Mouse (Mus musculus): ENCODE measurements around the gene Cox7a1. TPM values are rescaled to one million over a fixed set of nuclear protein-coding genes. Genes with fewer than 3 reads are reported as not detected.
"Not testable (repeated sequence)": the region's sequence is repeated elsewhere in the genome, so short reads cannot be mapped to it uniquely, and the experiment has no call there.

Gene Cox7a1
- polyA plus RNA-seq, 1 experiment from 2014 or later: 1.8 TPM

DNA sequence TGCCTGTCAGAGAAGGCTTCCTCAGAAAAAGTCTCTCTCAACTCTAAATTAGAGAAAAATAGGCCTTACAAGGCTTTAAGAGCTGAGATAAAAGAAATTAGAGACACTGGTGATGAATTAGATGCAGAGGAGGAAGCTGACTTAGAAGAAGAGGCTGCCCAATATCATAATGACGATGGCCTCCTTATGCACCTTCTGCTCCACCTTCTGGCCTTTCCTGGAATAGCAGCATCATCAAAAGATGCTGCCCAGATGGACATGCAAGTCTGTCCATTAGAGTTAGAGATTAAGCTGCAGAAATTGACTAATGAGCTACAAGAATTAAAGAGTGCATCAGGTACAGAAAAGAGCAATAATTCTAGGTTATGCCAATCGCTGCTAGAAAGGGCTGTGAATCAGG lies 21.4 kb downstream of the Cox7a1 start:
- H3K9ac ChIP-seq: no peak overlapping the region
- no peaks in the 10 kb centered on the region for H3K27me3 ChIP-seq
- H3K4me1 ChIP-seq: peaks cover 10% of the 10 kb centered on the region
- no peak overlapping the region for H3K4me3 ChIP-seq
- no peaks in the 10 kb centered on the region for H3K36me3 ChIP-seq
- no peak overlapping the region for H3K27ac ChIP-seq
- 5% methylated on average over 2 of the region's 2 CpGs for WGBS
- no peaks in the 10 kb centered on the region for H3K9me3 ChIP-seq
- ATAC-seq (ENCODE audit: low FRiP score, low read depth): no peak
- H3K4me2 ChIP-seq (replicated peaks): no peak overlapping the region

DNA sequence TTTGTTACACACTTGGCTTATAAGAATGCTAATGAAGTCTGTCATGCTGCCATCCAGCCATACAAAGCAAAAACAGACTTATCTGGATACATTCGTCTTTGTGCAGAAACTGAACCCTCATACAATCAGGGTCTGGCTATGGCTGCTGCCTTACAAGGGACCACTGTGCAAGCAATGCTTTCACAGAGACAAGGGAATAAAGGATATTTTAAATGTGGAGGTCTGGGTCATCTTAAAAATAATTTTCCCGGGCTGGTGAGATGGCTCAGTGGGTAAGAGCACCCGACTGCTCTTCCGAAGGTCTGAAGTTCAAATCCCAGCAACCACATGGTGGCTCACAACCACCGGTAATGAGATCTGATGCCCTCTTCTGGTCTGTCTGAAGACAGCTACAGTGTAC lies 22.4 kb downstream of the Cox7a1 start:
- H3K9me3 ChIP-seq; H3K9ac ChIP-seq; H3K27ac ChIP-seq; H3K36me3 ChIP-seq; ATAC-seq (ENCODE audit: low FRiP score, low read depth); H3K4me1 ChIP-seq; H3K4me3 ChIP-seq; H3K4me2 ChIP-seq (replicated peaks); H3K27me3 ChIP-seq: not testable (repeated sequence)
- WGBS: 57% methylated on average over 5 of the region's 5 CpGs

DNA sequence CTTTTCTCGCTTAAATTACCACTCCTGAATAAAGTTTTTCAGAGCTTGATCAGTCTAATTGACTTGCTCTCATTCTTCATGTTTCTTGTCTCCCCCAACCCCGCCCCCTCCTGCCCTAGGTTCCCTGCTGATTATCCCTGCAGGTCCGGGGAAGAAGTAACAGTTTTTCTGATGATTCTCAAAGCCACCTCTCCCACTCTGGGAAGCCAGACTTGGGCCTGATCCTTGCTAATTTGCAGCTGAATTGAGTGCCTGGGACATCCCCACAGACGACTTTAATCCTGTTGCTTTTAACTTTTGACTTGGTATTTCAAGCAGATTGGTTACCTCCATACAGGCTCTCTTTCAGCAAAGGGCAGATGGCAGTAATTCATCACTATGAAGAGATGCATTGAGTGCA lies 27.1 kb downstream of the Cox7a1 start:
- WGBS: 34% methylated on average over 4 of the region's 4 CpGs
- Histone ChIP-seq H3K4me2 (replicated peaks) (no peak overlapping the region), H3K9ac (no peak overlapping the region), H3K4me1 (no peaks in the 10 kb centered on the region), H3K27ac (no peak overlapping the region), H3K27me3 (no peaks in the 10 kb centered on the region), H3K4me3 (no peak overlapping the region), H3K36me3 (no peaks in the 10 kb centered on the region), H3K9me3 (no peaks in the 10 kb centered on the region)
- ATAC-seq (ENCODE audit: low FRiP score, low read depth): no peak

DNA sequence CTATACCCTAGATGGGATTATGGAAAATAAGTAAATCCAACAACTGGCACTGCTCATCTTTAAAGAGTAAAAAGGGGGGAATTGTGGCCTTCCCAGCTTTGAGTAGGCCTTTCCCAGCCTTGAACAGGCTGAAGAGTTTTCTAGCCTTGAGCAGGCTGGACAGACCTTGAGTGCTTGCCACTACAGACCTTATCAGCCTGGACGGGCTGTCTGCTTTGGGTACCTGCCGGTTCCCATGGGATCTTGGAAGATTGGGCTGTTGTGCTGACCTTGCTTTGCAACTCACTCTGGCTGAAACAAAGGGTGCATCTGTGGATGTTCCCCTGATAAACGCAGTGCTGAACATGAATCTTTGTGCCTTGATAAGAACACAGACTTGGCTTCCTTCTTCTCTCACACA lies 29.9 kb downstream of the Cox7a1 start:
- Histone ChIP-seq H3K4me3 (no peak overlapping the region), H3K9ac (no peak overlapping the region), H3K27me3 (no peaks in the 10 kb centered on the region), H3K9me3 (no peaks in the 10 kb centered on the region), H3K36me3 (no peaks in the 10 kb centered on the region), H3K4me2 (replicated peaks) (no peak overlapping the region), H3K27ac (no peak overlapping the region), H3K4me1 (no peaks in the 10 kb centered on the region)
- 90% methylated on average over 3 of the region's 3 CpGs for WGBS
- no peak for ATAC-seq (ENCODE audit: low FRiP score, low read depth)

DNA sequence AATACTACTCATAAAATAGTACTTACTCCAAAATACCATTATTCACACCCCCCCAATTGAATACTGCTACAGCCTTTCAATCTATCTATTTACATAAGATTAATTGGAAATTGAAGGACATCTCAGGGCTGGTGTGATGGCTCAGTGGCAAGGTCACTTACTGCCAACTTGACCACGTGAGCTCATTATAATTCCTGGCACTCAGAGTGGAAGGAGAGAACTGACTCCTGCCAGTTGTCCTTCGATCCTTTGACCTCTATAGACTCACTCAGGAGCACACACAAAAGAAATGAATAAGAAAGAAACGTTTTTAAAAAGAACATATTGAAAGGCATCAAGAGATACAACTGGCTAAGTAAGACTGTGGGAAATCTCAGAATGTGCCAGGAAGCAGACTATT lies 31.9 kb downstream of the Cox7a1 start:
- no peaks in the 10 kb centered on the region for H3K9me3 ChIP-seq
- peaks cover 4% of the 10 kb centered on the region; the same call in 1 of the 2 replicates for H3K4me1 ChIP-seq
- H3K4me2 ChIP-seq (replicated peaks): no peak overlapping the region
- no peak overlapping the region for H3K27ac ChIP-seq
- no peaks in the 10 kb centered on the region for H3K36me3 ChIP-seq
- no peak for ATAC-seq (ENCODE audit: low FRiP score, low read depth)
- 84% methylated on average over 3 of the region's 3 CpGs for WGBS
- no peaks in the 10 kb centered on the region for H3K27me3 ChIP-seq
- H3K4me3 ChIP-seq: no peak overlapping the region
- no peak overlapping the region for H3K9ac ChIP-seq

DNA sequence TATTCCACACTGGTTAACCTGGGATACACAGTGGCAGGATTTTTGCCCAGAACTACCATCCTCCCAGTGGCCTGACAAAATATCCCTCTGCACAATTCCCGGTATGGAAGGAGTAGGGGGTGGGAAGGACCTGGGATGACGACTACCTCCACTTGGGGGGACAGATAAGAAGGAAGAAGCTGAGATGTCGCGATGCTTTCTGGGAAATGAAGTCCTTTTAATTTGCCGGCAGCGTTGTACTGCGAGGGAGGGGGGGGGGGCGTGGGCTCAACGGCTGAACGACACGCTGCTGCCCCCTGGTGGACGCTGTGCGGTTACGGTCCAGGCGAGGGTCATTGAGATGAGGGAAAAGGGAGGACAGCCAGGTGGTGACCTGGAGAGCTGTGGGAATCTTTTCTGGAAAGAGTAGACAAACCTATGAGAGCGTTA lies 32.8 kb downstream of the Cox7a1 start:
- peak; percentile 55; the same call in 1 of the 2 replicates for ATAC-seq (ENCODE audit: low FRiP score, low read depth)
- H3K27me3 ChIP-seq: no peaks in the 10 kb centered on the region
- H3K9me3 ChIP-seq: no peaks in the 10 kb centered on the region
- no peaks in the 10 kb centered on the region for H3K36me3 ChIP-seq
- H3K4me1 ChIP-seq: peaks cover 4% of the 10 kb centered on the region; the same call in 1 of the 2 replicates
- peak overlapping the region; percentile 24 for H3K4me3 ChIP-seq
- H3K9ac ChIP-seq: peak overlapping the region; percentile 19; the same call in 1 of the 2 replicates
- WGBS: 1% methylated on average over 15 of the region's 16 CpGs
- peak overlapping the region; percentile 60 for H3K4me2 ChIP-seq (replicated peaks)
- H3K27ac ChIP-seq: no peak overlapping the region

DNA sequence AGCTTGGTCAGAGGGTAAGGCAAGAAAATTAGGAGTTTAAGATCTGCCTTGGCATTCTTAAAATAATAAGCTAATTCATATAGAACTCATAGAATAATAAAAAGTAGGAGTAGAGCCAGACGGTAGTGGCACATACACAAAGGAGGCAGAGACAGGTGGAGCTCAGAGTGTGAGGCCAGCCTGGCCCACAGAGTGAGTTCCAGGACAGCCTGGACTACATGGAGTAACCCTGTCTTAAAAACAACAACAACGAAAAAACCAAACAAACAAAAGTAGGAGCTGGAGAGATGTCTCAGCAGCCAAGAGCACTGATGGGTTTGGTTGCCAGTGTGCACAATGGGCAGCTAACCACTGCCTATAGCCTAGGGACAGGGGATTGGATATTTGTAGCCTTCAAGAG lies 33.3 kb downstream of the Cox7a1 start:
- no peak overlapping the region for H3K4me3 ChIP-seq
- WGBS: 85% methylated on average over 2 of the region's 2 CpGs
- no peak for ATAC-seq (ENCODE audit: low FRiP score, low read depth)

DNA sequence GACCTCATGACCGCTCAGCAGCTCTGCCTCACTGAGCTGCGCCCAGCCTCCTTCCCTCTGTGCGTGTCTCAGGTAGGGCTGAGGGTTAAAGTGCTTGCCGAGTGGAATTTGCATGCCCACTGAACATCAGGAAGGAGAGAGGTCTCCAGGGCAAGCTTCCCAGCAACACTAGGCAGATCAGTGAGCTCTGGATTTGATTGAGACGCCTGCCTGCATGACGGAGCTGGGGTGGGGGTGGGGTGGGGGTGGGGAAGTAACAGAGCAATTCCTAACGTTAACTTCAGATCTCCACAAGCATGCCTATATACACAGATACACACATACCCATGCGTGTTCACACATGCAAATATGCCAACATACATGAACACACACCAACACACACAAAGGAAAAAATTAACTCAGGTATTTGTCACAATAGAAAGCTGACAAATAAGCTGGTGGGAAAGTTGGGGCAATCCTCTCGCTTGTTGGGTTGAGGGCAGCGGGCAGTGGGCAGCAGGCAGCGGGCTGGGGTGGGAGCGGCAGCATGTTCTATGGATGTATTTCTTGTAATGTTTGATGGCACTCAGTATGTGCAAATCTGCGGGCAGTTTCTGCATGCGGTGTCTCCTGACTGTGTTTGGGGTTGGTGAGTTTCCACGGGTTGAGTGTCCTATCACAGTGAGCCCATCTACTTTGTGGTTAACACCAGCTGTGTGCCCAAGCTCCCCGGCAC lies 35.5 kb downstream of the Cox7a1 start:
- WGBS: 3% methylated on average over 16 of the region's 16 CpGs
- ATAC-seq (ENCODE audit: low FRiP score, low read depth): peak; percentile 74; the same call in 1 of the 2 replicates

More for the DNA sequence above, 33.3 kb downstream of the Cox7a1 start:
- Histone ChIP-seq H3K36me3 (peaks cover 2% of the 10 kb centered on the region; the same call in 1 of the 2 replicates), H3K9ac (no peak overlapping the region), H3K9me3 (no peaks in the 10 kb centered on the region), H3K4me2 (replicated peaks) (no peak overlapping the region), H3K27ac (no peak overlapping the region), H3K4me1 (peaks cover 4% of the 10 kb centered on the region; the same call in 1 of the 2 replicates), H3K27me3 (no peaks in the 10 kb centered on the region)

DNA sequence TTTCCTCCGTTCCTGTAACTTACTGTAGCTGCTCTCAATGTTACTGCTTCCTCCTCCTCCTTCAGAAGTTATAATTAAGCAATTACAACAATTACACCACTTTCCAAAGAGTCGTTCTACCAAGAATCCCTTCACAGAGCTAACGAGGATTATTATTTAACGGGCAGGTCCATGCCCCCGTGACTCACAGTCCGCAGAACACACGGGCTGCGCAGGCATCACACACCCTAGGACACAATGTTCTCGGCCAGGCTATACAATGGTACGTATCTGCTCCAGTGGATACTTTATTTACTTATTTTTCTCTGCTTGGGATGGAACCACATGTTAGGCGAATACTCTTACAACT lies 36.0 kb downstream of the Cox7a1 start:
- no peak overlapping the region for H3K27ac ChIP-seq
- no peaks in the 10 kb centered on the region for H3K9me3 ChIP-seq
- H3K36me3 ChIP-seq: peaks cover 26% of the 10 kb centered on the region
- H3K4me2 ChIP-seq (replicated peaks): peak overlapping the region; percentile 90
- ATAC-seq (ENCODE audit: low FRiP score, low read depth): no peak
- H3K4me3 ChIP-seq: peak overlapping the region; percentile 50
- H3K27me3 ChIP-seq: no peaks in the 10 kb centered on the region
- WGBS: 15% methylated on average over 11 of the region's 11 CpGs
- peaks cover 4% of the 10 kb centered on the region; the same call in 1 of the 2 replicates for H3K4me1 ChIP-seq
- peak overlapping the region; percentile 65 for H3K9ac ChIP-seq

More for the DNA sequence above, 35.5 kb downstream of the Cox7a1 start:
- H3K4me1 ChIP-seq: peaks cover 4% of the 10 kb centered on the region; the same call in 1 of the 2 replicates
- H3K4me2 ChIP-seq (replicated peaks): peak overlapping the region; percentile 90
- H3K4me3 ChIP-seq: peak overlapping the region; percentile 50
- peaks cover 21% of the 10 kb centered on the region for H3K36me3 ChIP-seq
- H3K27me3 ChIP-seq: no peaks in the 10 kb centered on the region
- peak overlapping the region; percentile 65 for H3K9ac ChIP-seq
- no peak overlapping the region; the same call in 1 of the 2 replicates for H3K27ac ChIP-seq
- H3K9me3 ChIP-seq: no peaks in the 10 kb centered on the region

DNA sequence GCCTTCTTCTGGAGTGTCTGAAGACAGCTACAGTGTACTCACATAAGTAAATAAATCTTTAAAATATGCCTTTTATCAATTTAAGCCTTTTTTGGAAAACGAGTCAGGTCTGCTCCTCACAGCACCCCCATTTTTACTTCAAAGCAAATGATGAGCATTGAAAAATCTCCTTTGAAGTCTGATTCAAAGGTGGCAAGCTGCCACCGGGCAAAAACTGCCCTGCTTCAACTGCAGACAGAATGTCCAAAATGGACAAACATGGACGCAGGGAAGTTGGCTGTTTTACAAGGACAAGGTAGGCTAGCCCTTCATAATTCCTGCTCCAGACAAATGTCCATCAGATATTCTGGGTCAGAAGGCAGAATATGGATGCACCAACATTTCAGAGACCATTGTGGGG lies 37.5 kb downstream of the Cox7a1 start:
- peaks cover 41% of the 10 kb centered on the region for H3K36me3 ChIP-seq
- no peak overlapping the region for H3K27ac ChIP-seq
- H3K4me1 ChIP-seq: peaks cover 4% of the 10 kb centered on the region; the same call in 1 of the 2 replicates
- no peaks in the 10 kb centered on the region for H3K9me3 ChIP-seq
- no peaks in the 10 kb centered on the region for H3K27me3 ChIP-seq
- WGBS: 83% methylated on average over 3 of the region's 3 CpGs
- no peak overlapping the region for H3K4me2 ChIP-seq (replicated peaks)
- H3K4me3 ChIP-seq: no peak overlapping the region
- ATAC-seq (ENCODE audit: low FRiP score, low read depth): no peak
- H3K9ac ChIP-seq: no peak overlapping the region

DNA sequence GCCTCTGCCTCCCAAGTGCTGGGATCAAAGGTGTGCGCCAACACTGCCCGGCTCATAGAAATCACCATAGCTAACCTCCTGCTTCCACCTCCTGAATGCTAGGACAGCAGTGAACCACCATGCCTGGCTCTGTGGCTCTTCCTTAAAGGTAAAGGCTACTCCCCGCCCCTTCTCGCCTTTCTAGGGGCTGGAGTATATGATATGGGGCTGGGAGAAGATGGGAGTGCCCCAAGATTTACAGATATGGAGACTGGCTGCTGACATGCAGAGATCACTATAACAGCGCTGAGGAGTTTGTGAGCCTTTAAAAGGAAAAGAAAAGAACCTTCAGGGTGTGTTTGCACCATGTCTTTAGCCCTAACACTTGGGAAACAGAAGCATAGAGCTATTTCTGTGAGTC lies 38.3 kb downstream of the Cox7a1 start:
- WGBS: 92% methylated on average over 5 of the region's 5 CpGs
- H3K36me3 ChIP-seq: peaks cover 49% of the 10 kb centered on the region
- no peak for ATAC-seq (ENCODE audit: low FRiP score, low read depth)

DNA sequence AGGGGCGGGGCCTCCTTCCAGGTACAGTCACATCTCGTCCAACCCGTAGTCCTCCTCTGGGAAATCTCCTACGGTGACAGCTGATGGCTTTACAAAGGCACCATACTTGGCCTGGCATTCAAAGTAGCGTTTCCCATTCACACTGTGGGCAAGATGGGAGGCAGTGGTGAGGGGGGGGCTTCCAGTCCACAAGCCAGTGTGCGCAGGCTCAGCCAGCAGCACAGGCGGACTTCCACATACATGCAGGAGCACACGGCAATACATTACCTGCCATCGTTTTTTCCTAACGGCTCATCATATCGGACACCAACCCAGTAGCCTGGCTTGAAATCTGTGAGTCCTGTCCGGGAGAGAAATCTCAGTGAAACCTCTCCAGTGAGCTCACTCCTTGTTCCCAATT lies 40.3 kb downstream of the Cox7a1 start:
- Histone ChIP-seq H3K4me3 (no peak overlapping the region), H3K4me2 (replicated peaks) (no peak overlapping the region), H3K9me3 (no peaks in the 10 kb centered on the region), H3K36me3 (peaks cover 65% of the 10 kb centered on the region), H3K27me3 (no peaks in the 10 kb centered on the region), H3K4me1 (peaks cover 4% of the 10 kb centered on the region; the same call in 1 of the 2 replicates), H3K9ac (no peak overlapping the region), H3K27ac (no peak overlapping the region)
- ATAC-seq (ENCODE audit: low FRiP score, low read depth): no peak
- WGBS: 95% methylated on average over 12 of the region's 12 CpGs

More for the DNA sequence above, 38.3 kb downstream of the Cox7a1 start:
- H3K9ac ChIP-seq: no peak overlapping the region
- no peak overlapping the region for H3K4me2 ChIP-seq (replicated peaks)
- H3K4me3 ChIP-seq: no peak overlapping the region
- H3K9me3 ChIP-seq: no peaks in the 10 kb centered on the region
- no peak overlapping the region for H3K27ac ChIP-seq
- peaks cover 4% of the 10 kb centered on the region; the same call in 1 of the 2 replicates for H3K4me1 ChIP-seq
- H3K27me3 ChIP-seq: no peaks in the 10 kb centered on the region

DNA sequence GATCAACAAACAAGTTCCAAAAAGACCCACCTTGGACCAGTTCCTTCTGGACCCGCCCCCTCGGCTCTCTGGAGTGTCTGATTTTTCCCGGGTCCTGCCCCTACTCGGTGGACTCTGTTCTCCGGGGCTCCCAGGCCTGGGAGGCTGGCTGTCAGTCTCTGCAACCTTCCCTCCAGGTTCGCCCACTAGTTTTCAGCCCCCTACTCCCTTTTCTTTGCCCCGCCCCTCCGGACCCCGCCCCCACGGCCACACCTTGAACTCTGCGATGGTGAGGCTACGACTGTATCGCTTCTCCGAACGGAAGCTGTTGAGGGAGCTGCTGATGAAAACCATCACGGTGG lies 47.4 kb downstream of the Cox7a1 start:
- Histone ChIP-seq H3K4me1 (peaks cover 18% of the 10 kb centered on the region), H3K9me3 (no peaks in the 10 kb centered on the region), H3K27me3 (no peaks in the 10 kb centered on the region), H3K4me3 (peak overlapping the region; percentile 80), H3K9ac (peak overlapping the region; percentile 72), H3K4me2 (replicated peaks) (peak overlapping the region; percentile 78), H3K36me3 (peaks cover 56% of the 10 kb centered on the region), H3K27ac (peak overlapping the region; percentile 44; the same call in 1 of the 2 replicates)
- under 1% methylated on average over 16 of the region's 16 CpGs for WGBS
- ATAC-seq (ENCODE audit: low FRiP score, low read depth): peak; percentile 37; the same call in 1 of the 2 replicates
